Mouse (Mus musculus) liver, adult 2 months (tissue): Measurements from ENCODE around the gene Tma7. TPM values are rescaled to one million over a fixed set of nuclear protein-coding genes. Genes with fewer than 3 reads are reported as not detected.

Experiments
- DNase-seq: peaks from one replicate; pipeline ENCODE4 v3.0.0-alpha.2; 2011; ENCODE audit warnings: low read depth, low spot score; ENCODE audit errors: extremely low read depth
- H3K27ac ChIP-seq: fragments of 200-500 bp; replicated peaks from 2 replicates; pipeline ENCODE4 v1.5.1; 2012; ENCODE audit warnings: low read depth, mild to moderate bottlenecking, control low read depth, inconsistent platforms, low read length; ENCODE audit not compliant: insufficient read depth
- H3K27me3 ChIP-seq: fragments of 200-500 bp; 2 replicates; pipeline ENCODE4 v1.6.1; 2012; ENCODE audit warnings: mild to moderate bottlenecking, moderate library complexity, low read length, inconsistent platforms; ENCODE audit not compliant: control insufficient read depth, insufficient read depth
- H3K36me3 ChIP-seq: fragments of 200-500 bp; 2 replicates; pipeline ENCODE4 v1.6.1; 2012; ENCODE audit warnings: low read length, inconsistent platforms; ENCODE audit not compliant: control insufficient read depth, insufficient read depth
- H3K4me1 ChIP-seq: fragments of 200-500 bp; 2 replicates; pipeline ENCODE4 v1.6.1; 2011; ENCODE audit warnings: low read length; ENCODE audit not compliant: control insufficient read depth, insufficient read depth
- H3K4me3 ChIP-seq: fragments of 200-500 bp; 2 replicates; pipeline ENCODE4 v1.5.1; 2011; ENCODE audit warnings: low read depth, mild to moderate bottlenecking, control low read depth, low read length, moderate library complexity; ENCODE audit not compliant: insufficient read depth
- H3K79me2 ChIP-seq: fragments of 200-500 bp; 2 replicates; pipeline ENCODE4 v1.6.1; 2012; ENCODE audit warnings: inconsistent platforms, mild to moderate bottlenecking, low read length, moderate library complexity; ENCODE audit not compliant: control insufficient read depth, insufficient read depth
- H3K9ac ChIP-seq: fragments of 200-500 bp; 2 replicates; pipeline ENCODE4 v1.6.1; 2012; ENCODE audit warnings: low read depth, mild to moderate bottlenecking, control low read depth, inconsistent platforms, low read length
- CTCF ChIP-seq: fragments of 200-500 bp; IDR thresholded peaks from 2 replicates; pipeline ENCODE4 v1.5.1; 2011; ENCODE audit warnings: low read depth, low read length, control low read depth
- POLR2A ChIP-seq: fragments of 200-500 bp; IDR thresholded peaks from 2 replicates; pipeline ENCODE4 v1.6.1; 2011; ENCODE audit warnings: low read length, control low read depth; ENCODE audit not compliant: insufficient read depth; ENCODE audit errors: extremely low read depth
- WGBS: fragments of 180-500 bp; shearing (Covaris S2); methylation state at CpG from one replicate; pipeline ENCODE4 v1.1.7; 2018; 5-methylcytosine and 5-hydroxymethylcytosine counted together
- polyA plus RNA-seq: library from polyadenylated mRNA; depleted of rRNA; stranded (reverse); fragments of >200 nt; gene quantifications from 2 replicates; pipeline ENCODE4 v1.2.3, GENCODE M21; 2012
- total RNA-seq: library from RNA; depleted of rRNA; stranded (reverse); fragments of >200 nt; gene quantifications from 2 replicates; pipeline ENCODE4 v1.2.3, GENCODE M21; 2014

Gene Tma7
- total and polyA plus RNA-seq, 2 experiments, result 23.3 to 54.7 TPM

GRCm38 (mm10) chr9:109093786-109094552 is 11.6 kb upstream of the Tma7 start:
- H3K4me3 ChIP-seq, result peak overlapping the region; percentile 5
- peaks cover 2% of the 10 kb centered on the region; the same call in 1 of the 2 replicates for H3K79me2 ChIP-seq

GRCm38 (mm10) chr9:109092799-109093198 is 10.4 kb upstream of the Tma7 start:
- 16% methylated on average over 6 of the region's 6 CpGs for WGBS
- TF ChIP-seq CTCF (0 out of 2 replicates have a peak, but pooled peaks have one; percentile 9), POLR2A (no peak)
- Histone ChIP-seq H3K27me3 (no peaks in the 10 kb centered on the region), H3K79me2 (no peaks in the 10 kb centered on the region; the same call in 1 of the 2 replicates), H3K4me3 (no peak overlapping the region), H3K9ac (peak overlapping the region; percentile 14; the same call in 1 of the 2 replicates), H3K27ac (peak overlapping the region; percentile 73), H3K36me3 (no peaks in the 10 kb centered on the region), H3K4me1 (peaks cover 33% of the 10 kb centered on the region)
- DNase-seq, result peak; percentile 93

More at GRCm38 (mm10) chr9:109093786-109094552, 11.6 kb upstream of the Tma7 start:
- no peaks in the 10 kb centered on the region for H3K27me3 ChIP-seq
- no peaks in the 10 kb centered on the region for H3K36me3 ChIP-seq
- peak overlapping the region; percentile 92 for H3K27ac ChIP-seq
- 9% methylated on average over 11 of the region's 11 CpGs for WGBS
- H3K9ac ChIP-seq, result peak overlapping the region; percentile 25
- no peak for TF ChIP-seq CTCF
- TF ChIP-seq POLR2A, result 0 out of 2 replicates have a peak, but pooled peaks have one; percentile 33
- H3K4me1 ChIP-seq, result peaks cover 33% of the 10 kb centered on the region
- DNase-seq, result peak; percentile 87

GRCm38 (mm10) chr9:109091802-109092201 is 9.4 kb upstream of the Tma7 start:
- TF ChIP-seq CTCF (no peak), POLR2A (no peak)
- H3K27me3 ChIP-seq, result no peaks in the 10 kb centered on the region
- H3K4me1 ChIP-seq, result peaks cover 26% of the 10 kb centered on the region
- no peak overlapping the region for H3K27ac ChIP-seq
- 80% methylated on average over 8 of the region's 8 CpGs for WGBS
- no peak overlapping the region for H3K4me3 ChIP-seq
- H3K79me2 ChIP-seq, result no peaks in the 10 kb centered on the region; the same call in 1 of the 2 replicates
- H3K9ac ChIP-seq, result no peak overlapping the region
- DNase-seq, result no peak
- H3K36me3 ChIP-seq, result no peaks in the 10 kb centered on the region

- TF ChIP-seq CTCF (no peak), POLR2A (no peak)
- H3K4me1 ChIP-seq, result peaks cover 26% of the 10 kb centered on the region
- peak overlapping the region; percentile 32 for H3K9ac ChIP-seq
- DNase-seq, result peak; percentile 62
- H3K79me2 ChIP-seq, result no peaks in the 10 kb centered on the region; the same call in 1 of the 2 replicates
- no peak overlapping the region for H3K4me3 ChIP-seq
- 25% methylated on average over 15 of the region's 15 CpGs for WGBS
- H3K36me3 ChIP-seq, result no peaks in the 10 kb centered on the region
- no peaks in the 10 kb centered on the region for H3K27me3 ChIP-seq
- peak overlapping the region; percentile 69 for H3K27ac ChIP-seq
These were observed 8.1 kb upstream of the Tma7 start for GRCm38 (mm10) chr9:109090446-109090845.

GRCm38 (mm10) chr9:109087987-109088386 is 5.6 kb upstream of the Tma7 start:
- H3K27ac ChIP-seq, result no peak overlapping the region
- H3K9ac ChIP-seq, result peak overlapping the region; percentile 33
- no peak overlapping the region for H3K4me3 ChIP-seq
- H3K36me3 ChIP-seq, result no peaks in the 10 kb centered on the region
- peaks cover 3% of the 10 kb centered on the region; the same call in 1 of the 2 replicates for H3K79me2 ChIP-seq
- TF ChIP-seq CTCF (peak; percentile 26; the same call in 1 of the 2 replicates), POLR2A (no peak)
- DNase-seq, result peak; percentile 58
- H3K4me1 ChIP-seq, result peaks cover 19% of the 10 kb centered on the region
- H3K27me3 ChIP-seq, result no peaks in the 10 kb centered on the region
- 9% methylated on average over 5 of the region's 5 CpGs for WGBS
